Mouse (Mus musculus) hindbrain, embryonic 15.5 days (tissue): ENCODE measurements at regions not wholly inside any gene's neighbourhood (a gene's known extent, or its start where the extent isn't known, plus 50 kb on each side); places are given as distances from the start of the nearest gene placed in this dataset.

Experiments
- ATAC-seq: fragments of 200-750 bp; cut with Nextera tagmentation; 2 replicates; pipeline ENCODE4 v1.8.0; 2017; ENCODE audit warnings: low read depth, moderate number of reproducible peaks, moderate TSS enrichment; ENCODE audit not compliant: low FRiP score
- H3K27ac ChIP-seq: fragments of 300-500 bp; sonication (generic); replicated peaks from 2 replicates; pipeline ENCODE4 v1.5.1; 2015; ENCODE audit warnings: mild to moderate bottlenecking, inconsistent platforms
- H3K27me3 ChIP-seq: fragments of 300-500 bp; sonication (generic); 2 replicates; pipeline ENCODE4 v1.6.1; 2015; ENCODE audit warnings: control low read depth, inconsistent platforms
- H3K36me3 ChIP-seq: fragments of 300-500 bp; sonication (generic); 2 replicates; pipeline ENCODE4 v1.6.1; 2015; ENCODE audit warnings: control low read depth, inconsistent platforms
- H3K4me1 ChIP-seq: fragments of 300-500 bp; sonication (generic); replicated peaks from 2 replicates; pipeline ENCODE4 v1.6.1; 2015; ENCODE audit warnings: control low read depth, inconsistent platforms
- H3K4me2 ChIP-seq: fragments of 300-500 bp; sonication (generic); 2 replicates; pipeline ENCODE4 v1.6.1; 2015; ENCODE audit warnings: moderate library complexity, mild to moderate bottlenecking, inconsistent platforms
- H3K4me3 ChIP-seq: fragments of 300-500 bp; sonication (generic); 2 replicates; pipeline ENCODE4 v1.5.1; 2015; ENCODE audit warnings: mild to moderate bottlenecking, inconsistent platforms
- H3K9ac ChIP-seq: fragments of 300-500 bp; sonication (generic); 2 replicates; pipeline ENCODE4 v1.6.1; 2015; ENCODE audit warnings: inconsistent platforms
- H3K9me3 ChIP-seq: fragments of 300-500 bp; sonication (generic); 2 replicates; pipeline ENCODE4 v1.6.1; 2016; ENCODE audit warnings: control low read depth, inconsistent platforms
- WGBS: fragments of 180-500 bp; shearing (Covaris S2); methylation state at CpG from one replicate; pipeline ENCODE4 v1.1.7; 2015; 5-methylcytosine and 5-hydroxymethylcytosine counted together

- 84% methylated on average over 11 of the region's 11 CpGs for WGBS
- Histone ChIP-seq H3K27ac (no peak overlapping the region), H3K9ac (no peak overlapping the region), H3K4me3 (no peak overlapping the region), H3K27me3 (no peaks in the 10 kb centered on the region), H3K4me2 (no peak overlapping the region), H3K9me3 (no peaks in the 10 kb centered on the region), H3K36me3 (no peaks in the 10 kb centered on the region), H3K4me1 (no peaks in the 10 kb centered on the region)
- no peak for ATAC-seq
Observed at GRCm38 (mm10) chr6:84376666-84377065, 217.0 kb downstream of the Cyp26b1 start.

- Histone ChIP-seq H3K9me3 (no peaks in the 10 kb centered on the region), H3K27ac (no peak overlapping the region), H3K9ac (no peak overlapping the region), H3K4me1 (no peaks in the 10 kb centered on the region), H3K4me2 (no peak overlapping the region), H3K4me3 (no peak overlapping the region), H3K27me3 (no peaks in the 10 kb centered on the region), H3K36me3 (no peaks in the 10 kb centered on the region)
- ATAC-seq: no peak
- 18% methylated on average over 8 of the region's 8 CpGs for WGBS
Observed at GRCm38 (mm10) chr6:84375498-84375897, 218.2 kb downstream of the Cyp26b1 start.

- H3K4me1 ChIP-seq: no peaks in the 10 kb centered on the region
- H3K4me3 ChIP-seq: no peak overlapping the region
- H3K9ac ChIP-seq: no peak overlapping the region
- H3K9me3 ChIP-seq: no peaks in the 10 kb centered on the region
- no peak overlapping the region for H3K27ac ChIP-seq
- H3K36me3 ChIP-seq: no peaks in the 10 kb centered on the region
- no peaks in the 10 kb centered on the region for H3K27me3 ChIP-seq
- WGBS: 52% methylated on average over 6 of the region's 6 CpGs
- no peak overlapping the region for H3K4me2 ChIP-seq
- peak; percentile 42; the same call in 1 of the 2 replicates for ATAC-seq
Observed at GRCm38 (mm10) chr6:84366365-84366764, 227.3 kb downstream of the Cyp26b1 start.

- 78% methylated on average over 4 of the region's 4 CpGs for WGBS
Observed at GRCm38 (mm10) chr6:84365914-84366313, 227.8 kb downstream of the Cyp26b1 start.

GRCm38 (mm10) chr6:84364964-84365363 lies 228.7 kb downstream of the Cyp26b1 start:
- no peaks in the 10 kb centered on the region for H3K4me1 ChIP-seq
- no peak overlapping the region for H3K4me2 ChIP-seq
- no peaks in the 10 kb centered on the region for H3K27me3 ChIP-seq
- H3K36me3 ChIP-seq: no peaks in the 10 kb centered on the region
- no peak for ATAC-seq
- 11% methylated on average over 2 of the region's 2 CpGs for WGBS
- H3K27ac ChIP-seq: no peak overlapping the region
- no peak overlapping the region for H3K4me3 ChIP-seq
- H3K9ac ChIP-seq: no peak overlapping the region
- no peaks in the 10 kb centered on the region for H3K9me3 ChIP-seq

More at GRCm38 (mm10) chr6:84365914-84366313, 227.8 kb downstream of the Cyp26b1 start:
- Histone ChIP-seq H3K9ac (no peak overlapping the region), H3K27ac (no peak overlapping the region), H3K9me3 (no peaks in the 10 kb centered on the region), H3K4me3 (no peak overlapping the region), H3K4me2 (no peak overlapping the region), H3K4me1 (no peaks in the 10 kb centered on the region), H3K27me3 (no peaks in the 10 kb centered on the region), H3K36me3 (no peaks in the 10 kb centered on the region)
- no peak for ATAC-seq

GRCm38 (mm10) chr6:84362331-84362730 lies 231.4 kb downstream of the Cyp26b1 start:
- Histone ChIP-seq H3K9ac (no peak overlapping the region), H3K36me3 (no peaks in the 10 kb centered on the region), H3K4me1 (no peaks in the 10 kb centered on the region), H3K27ac (no peak overlapping the region), H3K9me3 (no peaks in the 10 kb centered on the region), H3K4me2 (no peak overlapping the region), H3K27me3 (no peaks in the 10 kb centered on the region), H3K4me3 (no peak overlapping the region)
- 75% methylated on average over 1 of the region's 1 CpGs for WGBS
- no peak for ATAC-seq

GRCm38 (mm10) chr6:84357911-84358310 lies 235.8 kb downstream of the Cyp26b1 start:
- Histone ChIP-seq H3K4me1 (no peaks in the 10 kb centered on the region), H3K4me2 (no peak overlapping the region), H3K4me3 (no peak overlapping the region), H3K27ac (no peak overlapping the region), H3K9me3 (no peaks in the 10 kb centered on the region), H3K36me3 (no peaks in the 10 kb centered on the region), H3K9ac (no peak overlapping the region), H3K27me3 (no peaks in the 10 kb centered on the region)
- WGBS: 83% methylated on average over 10 of the region's 10 CpGs
- ATAC-seq: no peak

- Histone ChIP-seq H3K36me3 (no peaks in the 10 kb centered on the region), H3K9me3 (no peaks in the 10 kb centered on the region), H3K27ac (no peak overlapping the region), H3K4me1 (no peaks in the 10 kb centered on the region), H3K9ac (no peak overlapping the region), H3K27me3 (no peaks in the 10 kb centered on the region), H3K4me3 (no peak overlapping the region), H3K4me2 (no peak overlapping the region)
- WGBS: 90% methylated on average over 6 of the region's 6 CpGs
- no peak for ATAC-seq
Observed at GRCm38 (mm10) chr6:84353425-84354220, 240.1 kb downstream of the Cyp26b1 start.

GRCm38 (mm10) chr6:84344936-84345335 lies 248.8 kb downstream of the Cyp26b1 start:
- H3K27me3 ChIP-seq: no peaks in the 10 kb centered on the region
- no peak overlapping the region for H3K4me3 ChIP-seq
- no peak overlapping the region for H3K27ac ChIP-seq
- H3K4me1 ChIP-seq: no peaks in the 10 kb centered on the region
- ATAC-seq: no peak
- no peaks in the 10 kb centered on the region for H3K9me3 ChIP-seq
- 91% methylated on average over 12 of the region's 12 CpGs for WGBS
- H3K4me2 ChIP-seq: no peak overlapping the region
- H3K9ac ChIP-seq: no peak overlapping the region
- no peaks in the 10 kb centered on the region for H3K36me3 ChIP-seq

GRCm38 (mm10) chr6:84333666-84334179 lies 260.0 kb downstream of the Cyp26b1 start:
- H3K9me3 ChIP-seq: no peaks in the 10 kb centered on the region
- no peak overlapping the region for H3K4me2 ChIP-seq
- WGBS: 88% methylated on average over 10 of the region's 10 CpGs
- no peak overlapping the region for H3K9ac ChIP-seq
- no peak overlapping the region for H3K4me3 ChIP-seq
- no peak for ATAC-seq
- no peaks in the 10 kb centered on the region for H3K27me3 ChIP-seq
- H3K36me3 ChIP-seq: no peaks in the 10 kb centered on the region
- no peak overlapping the region for H3K27ac ChIP-seq
- H3K4me1 ChIP-seq: no peaks in the 10 kb centered on the region

GRCm38 (mm10) chr6:84329106-84329505 lies 264.6 kb downstream of the Cyp26b1 start:
- H3K9ac ChIP-seq: no peak overlapping the region
- H3K27ac ChIP-seq: no peak overlapping the region
- 66% methylated on average over 7 of the region's 7 CpGs for WGBS
- H3K4me3 ChIP-seq: no peak overlapping the region
- H3K4me1 ChIP-seq: no peaks in the 10 kb centered on the region
- H3K27me3 ChIP-seq: no peaks in the 10 kb centered on the region
- H3K4me2 ChIP-seq: no peak overlapping the region
- ATAC-seq: no peak
- no peaks in the 10 kb centered on the region for H3K36me3 ChIP-seq
- H3K9me3 ChIP-seq: no peaks in the 10 kb centered on the region

- no peak overlapping the region for H3K4me3 ChIP-seq
- no peak overlapping the region for H3K9ac ChIP-seq
- H3K27ac ChIP-seq: no peak overlapping the region
- no peak for ATAC-seq
- WGBS: 57% methylated on average over 3 of the region's 3 CpGs
- no peak overlapping the region for H3K4me2 ChIP-seq
- no peaks in the 10 kb centered on the region for H3K27me3 ChIP-seq
- no peaks in the 10 kb centered on the region for H3K36me3 ChIP-seq
- no peaks in the 10 kb centered on the region for H3K9me3 ChIP-seq
- no peaks in the 10 kb centered on the region for H3K4me1 ChIP-seq
Observed at GRCm38 (mm10) chr6:84328030-84328390, 265.7 kb downstream of the Cyp26b1 start.
